Mouse (Mus musculus): Measurements from ENCODE around the gene Armc7. TPM values are rescaled to one million over a fixed set of nuclear protein-coding genes. Genes with fewer than 3 reads are reported as not detected.
A peak's percentile ranks its signal among the peaks of the same experiment; 100 is the strongest.
"Not testable (repeated sequence)": the region's sequence is repeated elsewhere in the genome, so short reads cannot be mapped to it uniquely, and the experiment has no call there.

The Armc7 gene
- total RNA-seq, 2 experiments from 2014 or later = 8.3 to 10.1 TPM

- ATAC-seq (replicated peaks; ENCODE audit: low FRiP score, low TSS enrichment, poor library complexity, severe bottlenecking) = no peak
Measured at GRCm38 (mm10) chr11:115483278-115483677, 7.8 kb downstream of the Armc7 start.

GRCm38 (mm10) chr11:115483726-115484125 lies 8.3 kb downstream of the Armc7 start:
- peak; percentile 60; the same call in 1 of the 2 replicates for ATAC-seq (replicated peaks; ENCODE audit: low FRiP score, low TSS enrichment, poor library complexity, severe bottlenecking)

- no peak for ATAC-seq (replicated peaks; ENCODE audit: low FRiP score, low TSS enrichment, poor library complexity, severe bottlenecking)
Measured at GRCm38 (mm10) chr11:115485155-115485554, 9.7 kb downstream of the Armc7 start.

GRCm38 (mm10) chr11:115488551-115489104 lies 13.2 kb downstream of the Armc7 start:
- no peak for ATAC-seq (replicated peaks; ENCODE audit: low FRiP score, low TSS enrichment, poor library complexity, severe bottlenecking)

- no peak for ATAC-seq (replicated peaks; ENCODE audit: low FRiP score, low TSS enrichment, poor library complexity, severe bottlenecking)
Measured at GRCm38 (mm10) chr11:115490441-115491355, 15.2 kb downstream of the Armc7 start.

GRCm38 (mm10) chr11:115491356-115492083 lies 16.1 kb downstream of the Armc7 start, which contains the start of gene Nt5c:
TSS of gene Nt5c (minus strand) at chr11:115491862.
- peak; percentile 94 for ATAC-seq (replicated peaks; ENCODE audit: low FRiP score, low TSS enrichment, poor library complexity, severe bottlenecking)

- peak; percentile 25 for ATAC-seq (replicated peaks; ENCODE audit: low FRiP score, low TSS enrichment, poor library complexity, severe bottlenecking)
Measured at GRCm38 (mm10) chr11:115492387-115492786, 16.9 kb downstream of the Armc7 start.

- ATAC-seq (replicated peaks; ENCODE audit: low FRiP score, low TSS enrichment, poor library complexity, severe bottlenecking) = not testable (repeated sequence)
Measured at GRCm38 (mm10) chr11:115496559-115496958, 21.1 kb downstream of the Armc7 start.

- ATAC-seq (replicated peaks; ENCODE audit: low FRiP score, low TSS enrichment, poor library complexity, severe bottlenecking) = no peak
Measured at GRCm38 (mm10) chr11:115502636-115503035, 27.2 kb downstream of the Armc7 start.

GRCm38 (mm10) chr11:115506586-115506985 lies 31.1 kb downstream of the Armc7 start:
- ATAC-seq (replicated peaks; ENCODE audit: low FRiP score, low TSS enrichment, poor library complexity, severe bottlenecking) = peak; percentile 75

GRCm38 (mm10) chr11:115508061-115508460 lies 32.6 kb downstream of the Armc7 start:
- ATAC-seq (replicated peaks; ENCODE audit: low FRiP score, low TSS enrichment, poor library complexity, severe bottlenecking) = peak; percentile 51

- ATAC-seq (replicated peaks; ENCODE audit: low FRiP score, low TSS enrichment, poor library complexity, severe bottlenecking) = no peak
Measured at GRCm38 (mm10) chr11:115509773-115510506, 34.5 kb downstream of the Armc7 start.

GRCm38 (mm10) chr11:115510507-115510888 lies 35.0 kb downstream of the Armc7 start:
- ATAC-seq (replicated peaks; ENCODE audit: low FRiP score, low TSS enrichment, poor library complexity, severe bottlenecking) = no peak

- ATAC-seq (replicated peaks; ENCODE audit: low FRiP score, low TSS enrichment, poor library complexity, severe bottlenecking) = peak; percentile 56
Measured at GRCm38 (mm10) chr11:115511121-115511520, 35.7 kb downstream of the Armc7 start.

- no peak for ATAC-seq (replicated peaks; ENCODE audit: low FRiP score, low TSS enrichment, poor library complexity, severe bottlenecking)
Measured at GRCm38 (mm10) chr11:115512004-115512403, 36.5 kb downstream of the Armc7 start.

- no peak for ATAC-seq (replicated peaks; ENCODE audit: low FRiP score, low TSS enrichment, poor library complexity, severe bottlenecking)
Measured at GRCm38 (mm10) chr11:115512407-115513183, 37.1 kb downstream of the Armc7 start.

- peak; percentile 37 for ATAC-seq (replicated peaks; ENCODE audit: low FRiP score, low TSS enrichment, poor library complexity, severe bottlenecking)
Measured at GRCm38 (mm10) chr11:115513271-115514237, 38.1 kb downstream of the Armc7 start.
